Mouse (Mus musculus) gastrocnemius, adult 2 months (tissue): ENCODE measurements at regions not wholly inside any gene's neighbourhood (a gene's known extent, or its start where the extent isn't known, plus 50 kb on each side); places are given as distances from the start of the nearest gene placed in this dataset.
A peak's percentile ranks its signal among the peaks of the same experiment; 100 is the strongest.

Experiments
- DNase-seq: peaks from one replicate; pipeline ENCODE4 v3.0.0; 2022
- H3K27ac ChIP-seq: fragments of 200-600 bp; 2 replicates; pipeline ENCODE4 v1.8.1; 2022; ENCODE audit warnings: mild to moderate bottlenecking
- H3K4me3 ChIP-seq: fragments of 200-600 bp; 2 replicates; pipeline ENCODE4 v1.8.1; 2022; ENCODE audit warnings: mild to moderate bottlenecking, moderate library complexity
- CTCF ChIP-seq: fragments of 200-600 bp; IDR thresholded peaks from 2 replicates; pipeline ENCODE4 v1.8.1; 2022; ENCODE audit warnings: antibody characterized with exemption, mild to moderate bottlenecking, moderate library complexity
- intact Hi-C: fragments of 180-260 bp; cut with DNase I; formaldehyde crosslinking; loops from one replicate; pipeline ENCODE4 v1.15.1; 2025

GRCm38 (mm10) chr17:83089856-83090692, 125.0 kb upstream of the Pkdcc start:
- Histone ChIP-seq H3K27ac (no peak overlapping the region), H3K4me3 (no peak overlapping the region)
- TF ChIP-seq CTCF = no peak
- DNase-seq = peak; percentile 35
- intact Hi-C loops = loop anchor here (5.0 kb wide), 1 partner anchor 137 kb away; no protein-coding TSS in a partner anchor

GRCm38 (mm10) chr17:83093862-83094261, 121.2 kb upstream of the Pkdcc start:
- no peak for DNase-seq
- no peak overlapping the region for H3K27ac ChIP-seq
- H3K4me3 ChIP-seq = no peak overlapping the region
- no peak for TF ChIP-seq CTCF
- intact Hi-C loops = no loop called here

- no peak overlapping the region for H3K4me3 ChIP-seq
- intact Hi-C loops = no loop called here
- no peak for DNase-seq
- no peak for TF ChIP-seq CTCF
- H3K27ac ChIP-seq = no peak overlapping the region
Measured at GRCm38 (mm10) chr17:83096451-83096850, 118.6 kb upstream of the Pkdcc start.

GRCm38 (mm10) chr17:83097998-83098397, 117.1 kb upstream of the Pkdcc start:
- no peak overlapping the region for H3K27ac ChIP-seq
- no peak for DNase-seq
- intact Hi-C loops = loop anchor here (2.0 kb wide), 1 partner anchor 57 kb away; no protein-coding TSS in a partner anchor
- no peak for TF ChIP-seq CTCF
- H3K4me3 ChIP-seq = no peak overlapping the region

GRCm38 (mm10) chr17:83098679-83099413, 116.2 kb upstream of the Pkdcc start:
- H3K27ac ChIP-seq = peak overlapping the region; percentile 2; the same call in 1 of the 2 replicates
- TF ChIP-seq CTCF = no peak
- no peak for DNase-seq
- intact Hi-C loops = loop anchor here (2.0 kb wide), 1 partner anchor 58 kb away; no protein-coding TSS in a partner anchor
- H3K4me3 ChIP-seq = no peak overlapping the region

GRCm38 (mm10) chr17:83101035-83101434, 114.1 kb upstream of the Pkdcc start:
- no peak overlapping the region for H3K4me3 ChIP-seq
- H3K27ac ChIP-seq = peak overlapping the region; percentile 86; the same call in 1 of the 2 replicates
- no peak for TF ChIP-seq CTCF
- no peak for DNase-seq
- intact Hi-C loops = no loop called here

GRCm38 (mm10) chr17:83101756-83102155, 113.3 kb upstream of the Pkdcc start:
- DNase-seq = peak; percentile 74
- H3K4me3 ChIP-seq = no peak overlapping the region
- H3K27ac ChIP-seq = peak overlapping the region; percentile 86
- peak; percentile 12; the same call in 1 of the 2 replicates for TF ChIP-seq CTCF
- intact Hi-C loops = loop anchor here (1.0 kb wide), 1 partner anchor 114 kb away; the partner anchor contains the start of gene Pkdcc

GRCm38 (mm10) chr17:83102675-83103412, 112.2 kb upstream of the Pkdcc start:
- Histone ChIP-seq H3K4me3 (no peak overlapping the region), H3K27ac (peak overlapping the region; percentile 86)
- intact Hi-C loops = loop anchor here (1.0 kb wide), 1 partner anchor 112 kb away; the partner anchor contains the start of gene Pkdcc
- DNase-seq = no peak
- TF ChIP-seq CTCF = no peak

- no peak for DNase-seq
- TF ChIP-seq CTCF = no peak
- Histone ChIP-seq H3K4me3 (no peak overlapping the region), H3K27ac (no peak overlapping the region)
- intact Hi-C loops = no loop called here
Measured at GRCm38 (mm10) chr17:83108151-83108550, 106.9 kb upstream of the Pkdcc start.

GRCm38 (mm10) chr17:83109792-83110440, 105.2 kb upstream of the Pkdcc start:
- no peak for TF ChIP-seq CTCF
- Histone ChIP-seq H3K4me3 (no peak overlapping the region), H3K27ac (peak overlapping the region; percentile 81)
- intact Hi-C loops = no loop called here
- DNase-seq = peak; percentile 65

- intact Hi-C loops = no loop called here
- no peak for TF ChIP-seq CTCF
- Histone ChIP-seq H3K27ac (peak overlapping the region; percentile 81), H3K4me3 (no peak overlapping the region)
- no peak for DNase-seq
Measured at GRCm38 (mm10) chr17:83110556-83110955, 104.5 kb upstream of the Pkdcc start.

GRCm38 (mm10) chr17:83115146-83115545, 99.9 kb upstream of the Pkdcc start:
- DNase-seq = no peak
- intact Hi-C loops = no loop called here
- no peak overlapping the region for H3K27ac ChIP-seq
- TF ChIP-seq CTCF = no peak
- H3K4me3 ChIP-seq = no peak overlapping the region
